Mouse (Mus musculus) erythroblast, embryonic 14.5 days (primary cell): ENCODE results near the gene Zfhx2.

Experiments used
- GATA1 ChIP-seq: IDR thresholded peaks from 2 replicates; pipeline ENCODE4 v1.6.1; 2012; ENCODE audit warnings: low read length, inconsistent platforms, mixed read lengths
- TAL1 ChIP-seq: IDR thresholded peaks from 3 replicates; pipeline ENCODE4 v1.6.1; 2012; ENCODE audit warnings: low read length, inconsistent platforms, mixed read lengths

GRCm38 (mm10) chr14:55091209-55091865 lies 787 bp downstream of the Zfhx2 start:
- no peak for TF ChIP-seq GATA1
- TF ChIP-seq TAL1, result no peak
